Mouse (Mus musculus) olfactory bulb, adult 2 months (tissue): ENCODE measurements around the gene Pdp2.

Experiments
- CTCF ChIP-seq: fragments of 200-500 bp; IDR thresholded peaks from 2 replicates; pipeline ENCODE4 v1.5.1; 2012; ENCODE audit warnings: low read depth, mild to moderate bottlenecking, low read length, moderate library complexity; ENCODE audit not compliant: insufficient read depth
- POLR2A ChIP-seq: fragments of 200-500 bp; IDR thresholded peaks from 2 replicates; pipeline ENCODE4 v1.6.1; 2012; ENCODE audit warnings: mild to moderate bottlenecking, low read depth, low read length, moderate library complexity; ENCODE audit not compliant: insufficient read depth

GRCm38 (mm10) chr8:104594611-104595362 lies 3.5 kb downstream of the Pdp2 start:
- TF ChIP-seq CTCF (no peak), POLR2A (no peak)
